Mouse (Mus musculus) CH12.LX (cell line): ENCODE results near the gene Usp32. TPM values are rescaled to one million over a fixed set of nuclear protein-coding genes. Genes with fewer than 3 reads are reported as not detected.

Experiments used
- DNase-seq: peaks from one replicate; pipeline ENCODE4 v3.0.0-alpha.2; 2013; ENCODE audit errors: extremely low read depth
- H3K27ac ChIP-seq: 2 replicates; pipeline ENCODE4 v1.5.1; 2012; ENCODE audit warnings: low read depth, mild to moderate bottlenecking, control low read depth, moderate library complexity; ENCODE audit not compliant: insufficient read depth
- H3K27me3 ChIP-seq: replicated peaks from 2 replicates; pipeline ENCODE3; 2012; ENCODE audit warnings: inconsistent platforms
- H3K36me3 ChIP-seq, 2 experiments: replicated peaks in 1 of 2; 2 replicates each; pipeline versions ENCODE3 to v1.6.1; 2012; ENCODE audit warnings: inconsistent platforms in 1 of 2, low read length in 1 of 2, mild to moderate bottlenecking in 1 of 2, mixed read lengths in 1 of 2, moderate library complexity in 1 of 2; ENCODE audit not compliant: control insufficient read depth in 1 of 2, insufficient read depth in 1 of 2
- H3K4me1 ChIP-seq, 2 experiments: 2 replicates each; pipeline ENCODE4 v1.6.1; 2012; ENCODE audit warnings: inconsistent platforms in 1 of 2, moderate library complexity in 1 of 2; ENCODE audit not compliant: insufficient read depth in 2 of 2, control insufficient read depth in 1 of 2
- H3K4me2 ChIP-seq: 2 replicates; pipeline ENCODE4 v1.6.1; 2012; ENCODE audit warnings: low read depth, mild to moderate bottlenecking, control low read depth; ENCODE audit not compliant: poor library complexity, insufficient read depth, severe bottlenecking
- H3K4me3 ChIP-seq, 3 experiments: fragments of 150-350 bp in 1 of 3; sonication (generic) in 1 of 3; replicated peaks in 1 of 3; 2 replicates each; pipeline versions ENCODE3 to v1.5.1; 2011 to 2012; ENCODE audit warnings: low read depth in 2 of 3, low read length in 2 of 3, mild to moderate bottlenecking in 2 of 3, moderate library complexity in 2 of 3, control low read depth in 1 of 3, improper control_type of control experiment in 1 of 3, inconsistent platforms in 1 of 3, mixed read lengths in 1 of 3; ENCODE audit not compliant: poor library complexity in 1 of 3
- H3K79me2 ChIP-seq: replicated peaks from 2 replicates; pipeline ENCODE4 v1.6.1; 2012; ENCODE audit warnings: mild to moderate bottlenecking, moderate library complexity; ENCODE audit not compliant: control insufficient read depth, poor library complexity, insufficient read depth, severe bottlenecking; ENCODE audit errors: extremely low read depth
- H3K9ac ChIP-seq: 2 replicates; pipeline ENCODE4 v1.6.1; 2012; ENCODE audit warnings: low read depth, mild to moderate bottlenecking, control low read depth, moderate library complexity; ENCODE audit not compliant: insufficient read depth
- H3K9me3 ChIP-seq: replicated peaks from 2 replicates; pipeline ENCODE3; 2012; ENCODE audit warnings: low read length, inconsistent platforms, mixed read lengths
- BHLHE40 ChIP-seq: IDR thresholded peaks from 2 replicates; pipeline ENCODE4 v1.6.1; 2011; ENCODE audit warnings: mild to moderate bottlenecking, low read depth, low read length, improper control_type of control experiment
- CHD1 ChIP-seq: IDR thresholded peaks from 2 replicates; pipeline ENCODE4 v1.6.1; 2012; ENCODE audit warnings: low read depth, low read length, improper control_type of control experiment, inconsistent platforms
- CHD2 ChIP-seq: IDR thresholded peaks from 2 replicates; pipeline ENCODE4 v1.6.1; 2011; ENCODE audit warnings: low read length, improper control_type of control experiment
- CTCF ChIP-seq, 2 experiments: IDR thresholded peaks in 1 of 2; conservative IDR thresholded peaks in 1 of 2; 2 replicates each; pipeline ENCODE4 v1.5.1; 2011 to 2012; ENCODE audit warnings: low read depth in 2 of 2, low read length in 2 of 2, improper control_type of control experiment in 1 of 2, inconsistent platforms in 1 of 2, mild to moderate bottlenecking in 1 of 2, moderate library complexity in 1 of 2
- GABPA ChIP-seq: IDR thresholded peaks from 2 replicates; pipeline ENCODE4 v1.6.1; 2012; ENCODE audit warnings: low read depth, low read length, improper control_type of control experiment, inconsistent platforms; ENCODE audit not compliant: insufficient replicate concordance
- HCFC1 ChIP-seq: IDR thresholded peaks from 2 replicates; pipeline ENCODE4 v1.6.1; 2012; ENCODE audit warnings: low read depth, mild to moderate bottlenecking, inconsistent platforms, low read length, improper control_type of control experiment
- IRF4 ChIP-seq: IDR thresholded peaks from 2 replicates; pipeline ENCODE4 v1.6.1; 2014; ENCODE audit warnings: low read depth, mild to moderate bottlenecking, inconsistent platforms, low read length, improper control_type of control experiment
- KAT2A ChIP-seq: IDR thresholded peaks from 2 replicates; pipeline ENCODE4 v1.6.1; 2012; ENCODE audit warnings: low read length, improper control_type of control experiment, inconsistent platforms; ENCODE audit not compliant: insufficient replicate concordance
- MAFK ChIP-seq: IDR thresholded peaks from 2 replicates; pipeline ENCODE4 v1.6.1; 2011; ENCODE audit warnings: low read length, improper control_type of control experiment; ENCODE audit not compliant: insufficient replicate concordance
- MAZ ChIP-seq: IDR thresholded peaks from 2 replicates; pipeline ENCODE4 v1.6.1; 2012; ENCODE audit warnings: low read depth, mild to moderate bottlenecking, inconsistent platforms, low read length, improper control_type of control experiment, moderate library complexity
- MEF2A ChIP-seq: IDR thresholded peaks from 2 replicates; pipeline ENCODE4 v1.6.1; 2014; ENCODE audit warnings: low read depth, mild to moderate bottlenecking, inconsistent platforms, low read length, improper control_type of control experiment, borderline replicate concordance
- MXI1 ChIP-seq: IDR thresholded peaks from 2 replicates; pipeline ENCODE4 v1.6.1; 2011; ENCODE audit warnings: mild to moderate bottlenecking, low read depth, low read length, improper control_type of control experiment
- POLR2A ChIP-seq: IDR thresholded peaks from 2 replicates; pipeline ENCODE4 v1.6.1; 2011; ENCODE audit warnings: low read depth, mild to moderate bottlenecking, improper control_type of control experiment, low read length
- RAD21 ChIP-seq: IDR thresholded peaks from 2 replicates; pipeline ENCODE4 v1.6.1; 2011; ENCODE audit warnings: low read depth, mild to moderate bottlenecking, low read length, improper control_type of control experiment, moderate library complexity
- RCOR1 ChIP-seq: conservative IDR thresholded peaks from 2 replicates; pipeline ENCODE4 v1.6.1; 2012; ENCODE audit warnings: low read depth, mild to moderate bottlenecking, inconsistent platforms, low read length, improper control_type of control experiment
- SIN3A ChIP-seq: IDR thresholded peaks from 2 replicates; pipeline ENCODE4 v1.6.1; 2012; ENCODE audit warnings: low read length, improper control_type of control experiment, inconsistent platforms
- SMC3 ChIP-seq: IDR thresholded peaks from 2 replicates; pipeline ENCODE4 v1.6.1; 2011; ENCODE audit warnings: low read depth, low read length, improper control_type of control experiment
- TCF12 ChIP-seq: IDR thresholded peaks from 2 replicates; pipeline ENCODE4 v1.6.1; 2014; ENCODE audit warnings: low read depth, mild to moderate bottlenecking, inconsistent platforms, low read length, improper control_type of control experiment
- USF1 ChIP-seq: IDR thresholded peaks from 2 replicates; pipeline ENCODE4 v1.6.1; 2014; ENCODE audit warnings: low read depth, mild to moderate bottlenecking, inconsistent platforms, low read length, improper control_type of control experiment
- ZC3H11A ChIP-seq: IDR thresholded peaks from 2 replicates; pipeline ENCODE4 v1.6.1; 2012; ENCODE audit warnings: low read depth, mild to moderate bottlenecking, inconsistent platforms, low read length, improper control_type of control experiment
- ZKSCAN1 ChIP-seq: IDR thresholded peaks from 2 replicates; pipeline ENCODE4 v1.6.1; 2012; ENCODE audit warnings: low read depth, inconsistent platforms, low read length, improper control_type of control experiment, borderline replicate concordance
- ZMIZ1 ChIP-seq: IDR thresholded peaks from 2 replicates; pipeline ENCODE4 v1.6.1; 2012; ENCODE audit warnings: low read depth, mild to moderate bottlenecking, inconsistent platforms, low read length, improper control_type of control experiment
- ZNF384 ChIP-seq: IDR thresholded peaks from 2 replicates; pipeline ENCODE4 v1.6.1; 2012; ENCODE audit warnings: low read depth, low read length, improper control_type of control experiment, inconsistent platforms
- dilution Hi-C: fragments of 300-500 bp; cut with MboI; formaldehyde crosslinking; loops from 2 replicates; pipeline ENCODE4 v1.14.3; 2020; ENCODE audit warnings: low sequenced_read_pairs; ENCODE audit not compliant: extremely low pct_unique_long_range_greater_than_20kb, extremely low pct_ligation_motif_present
- in situ Hi-C: fragments of 300-500 bp; cut with MboI; formaldehyde crosslinking; loops from 3 replicates; pipeline ENCODE4 v1.14.3; 2019; ENCODE audit warnings: low sequenced_read_pairs, low pct_ligation_motif_present, low pct_unique_long_range_greater_than_20kb, mixed read lengths
- polyA plus RNA-seq: library from polyadenylated mRNA; unstranded; fragments of >175 nt; gene quantifications from 2 replicates; pipeline ENCODE4 v1.2.1, GENCODE M21; 2012; ENCODE audit warnings: low read depth; ENCODE audit not compliant: insufficient read length
- total RNA-seq, 2 experiments: library from RNA; depleted of rRNA; stranded (reverse); fragments of 300-350 nt in 1 of 2; fragments of >200 nt in 1 of 2; gene quantifications; 2 replicates each; pipeline ENCODE4 v1.2.3; 2012 to 2014

Gene Usp32
- total and polyA plus RNA-seq, 3 experiments = 7.4 to 12.0 (median 11.8) TPM

DNA sequence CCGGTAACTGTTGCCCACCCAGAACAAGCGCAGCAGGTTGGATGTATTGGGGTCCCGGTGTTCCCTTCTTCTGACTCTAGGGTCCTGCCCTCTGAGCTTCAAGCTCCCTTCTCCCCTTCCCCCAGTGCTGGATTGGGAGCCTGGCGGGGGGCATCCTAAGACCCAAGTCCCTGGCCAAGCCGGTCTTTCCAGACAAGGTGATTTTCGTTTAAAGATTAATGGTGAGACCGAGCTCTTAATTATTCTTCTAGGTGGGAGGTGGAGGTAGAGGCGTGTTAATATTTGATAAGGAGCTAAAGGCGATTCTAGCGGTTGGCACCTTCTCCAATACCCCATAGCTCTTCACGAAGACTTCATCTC lies 181.7 kb downstream of the Usp32 start:
- H3K4me2 ChIP-seq = no peak overlapping the region
- in situ Hi-C loops = no loop called here
- TF ChIP-seq CTCF (conservative IDR thresholded peaks at IDR 0.05 in 1 of 2, IDR thresholded peaks at IDR 0.05 in 1 of 2; ENCODE audit: low read depth in 2 of 2, low read length in 2 of 2) (no peak), SMC3 (no peak), CHD2 (no peak), ZMIZ1 (no peak), ZKSCAN1 (no peak), POLR2A (no peak), MEF2A (no peak), TCF12 (no peak), ZC3H11A (no peak), MXI1 (no peak)
- TF ChIP-seq, all 38 proteins: peak for 0
- H3K9ac ChIP-seq = no peak overlapping the region
- DNase-seq = no peak
- no peak overlapping the region for H3K27ac ChIP-seq
- dilution Hi-C loops = no loop called here
- no peaks in the 10 kb centered on the region for H3K36me3 ChIP-seq
- no peaks in the 10 kb centered on the region for H3K79me2 ChIP-seq
- H3K4me1 ChIP-seq = peaks cover 0 to 3% of the 10 kb centered on the region in 2 experiments; a peak in 1 of 4 replicates
- peaks cover 87% of the 10 kb centered on the region for H3K27me3 ChIP-seq
- H3K9me3 ChIP-seq = no peaks in the 10 kb centered on the region
- H3K4me3 ChIP-seq = no peak overlapping the region

GRCm38 (mm10) chr11:84957591-84958270 lies 182.2 kb downstream of the Usp32 start, which contains the start of gene Car4:
Gene Car4 (plus strand): TSS chr11:84957786.
- H3K9ac ChIP-seq = no peak within 1 kb of the TSS
- no peak for DNase-seq
- H3K9me3 ChIP-seq = no peaks in the 10 kb centered on the region
- in situ Hi-C loops = no loop called here
- H3K27ac ChIP-seq = no peak within 1 kb of the TSS
- H3K27me3 ChIP-seq = peaks cover 85% of the 10 kb centered on the region
- dilution Hi-C loops = no loop called here
- no peaks in the 10 kb centered on the region for H3K79me2 ChIP-seq
- no peak within 1 kb of the TSS for H3K4me2 ChIP-seq
- H3K36me3 ChIP-seq = no peaks in the 10 kb centered on the region
- TF ChIP-seq MXI1 = no peak
- TF ChIP-seq IRF4 = no peak
- no peak for TF ChIP-seq POLR2A
- no peak for TF ChIP-seq MAZ
- no peak for TF ChIP-seq RCOR1
- TF ChIP-seq CHD1 = no peak
- TF ChIP-seq USF1 = no peak
- no peak for TF ChIP-seq TCF12
- no peak for TF ChIP-seq CHD2
- TF ChIP-seq ZMIZ1 = no peak
- TF ChIP-seq KAT2A = no peak
- no peak for TF ChIP-seq RAD21
- TF ChIP-seq ZNF384 = no peak
- no peak for TF ChIP-seq BHLHE40
- TF ChIP-seq MAFK = no peak
- TF ChIP-seq SIN3A = no peak
- no peak for TF ChIP-seq ZC3H11A
- TF ChIP-seq HCFC1 = no peak
- TF ChIP-seq GABPA = no peak
- H3K4me3 ChIP-seq = no peak within 1 kb of the TSS
- H3K4me1 ChIP-seq = peaks cover 0 to 5% of the 10 kb centered on the region in 2 experiments; a peak in 1 of 4 replicates
